Mouse (Mus musculus): Measurements from ENCODE around the gene E430018J23Rik.
"Not testable (repeated sequence)": the region's sequence is repeated elsewhere in the genome, so short reads cannot be mapped to it uniquely, and the experiment has no call there.

Gene E430018J23Rik

GRCm38 (mm10) chr7:127393157-127393943 lies at the start of gene E430018J23Rik:
Gene E430018J23Rik, minus strand, starts transcription at chr7:127393629.
- DNase-seq (ENCODE audit: low spot score): peak; percentile 96

- peak; percentile 61 for DNase-seq (ENCODE audit: low spot score)
Measured at GRCm38 (mm10) chr7:127437724-127438123, 44.3 kb upstream of the E430018J23Rik start.

GRCm38 (mm10) chr7:127435206-127435605 lies 41.8 kb upstream of the E430018J23Rik start:
- no peak for DNase-seq (ENCODE audit: low spot score)

- no peak for DNase-seq (ENCODE audit: low spot score)
Measured at GRCm38 (mm10) chr7:127426354-127426753, 32.9 kb upstream of the E430018J23Rik start.

GRCm38 (mm10) chr7:127425911-127426310 lies 32.5 kb upstream of the E430018J23Rik start:
- no peak for DNase-seq (ENCODE audit: low spot score)

GRCm38 (mm10) chr7:127425291-127425690 lies 31.9 kb upstream of the E430018J23Rik start:
- DNase-seq (ENCODE audit: low spot score): no peak

- DNase-seq (ENCODE audit: low spot score): no peak
Measured at GRCm38 (mm10) chr7:127422247-127422646, 28.8 kb upstream of the E430018J23Rik start.

GRCm38 (mm10) chr7:127421388-127422191 lies 28.2 kb upstream of the E430018J23Rik start, which contains the start of gene Zfp688:
Gene Zfp688, minus strand, starts transcription at chr7:127422068.
- DNase-seq (ENCODE audit: low spot score): peak; percentile 97

- no peak for DNase-seq (ENCODE audit: low spot score)
Measured at GRCm38 (mm10) chr7:127411418-127411817, 18.0 kb upstream of the E430018J23Rik start.

GRCm38 (mm10) chr7:127406002-127406987 lies 12.9 kb upstream of the E430018J23Rik start, which contains the start of gene Zfp764:
Gene Zfp764, minus strand, starts transcription at chr7:127406822.
- DNase-seq (ENCODE audit: low spot score): peak; percentile 91

- not testable (repeated sequence) for DNase-seq (ENCODE audit: low spot score)
Measured at GRCm38 (mm10) chr7:127404101-127404500, 10.7 kb upstream of the E430018J23Rik start.

- DNase-seq (ENCODE audit: low spot score): no peak
Measured at GRCm38 (mm10) chr7:127402980-127403379, 9.6 kb upstream of the E430018J23Rik start.

GRCm38 (mm10) chr7:127400355-127400754 lies 6.9 kb upstream of the E430018J23Rik start:
- DNase-seq (ENCODE audit: low spot score): no peak

- no peak for DNase-seq (ENCODE audit: low spot score)
Measured at GRCm38 (mm10) chr7:127393944-127394333, 510 bp upstream of the E430018J23Rik start.

- DNase-seq (ENCODE audit: low spot score): no peak
Measured at GRCm38 (mm10) chr7:127392251-127392824, 1.1 kb downstream of the E430018J23Rik start.

- DNase-seq (ENCODE audit: low spot score): no peak
Measured at GRCm38 (mm10) chr7:127391538-127391937, 1.9 kb downstream of the E430018J23Rik start.

GRCm38 (mm10) chr7:127390306-127390705 lies 3.1 kb downstream of the E430018J23Rik start:
- no peak for DNase-seq (ENCODE audit: low spot score)

- not testable (repeated sequence) for DNase-seq (ENCODE audit: low spot score)
Measured at GRCm38 (mm10) chr7:127388201-127388600, 5.2 kb downstream of the E430018J23Rik start.

- peak; percentile 93 for DNase-seq (ENCODE audit: low spot score)
Measured at GRCm38 (mm10) chr7:127386641-127387392, 6.6 kb downstream of the E430018J23Rik start, which contains the start of gene 9130019O22Rik. Gene 9130019O22Rik, minus strand, starts transcription at chr7:127387166.

GRCm38 (mm10) chr7:127385560-127385959 lies 7.9 kb downstream of the E430018J23Rik start:
- not testable (repeated sequence) for DNase-seq (ENCODE audit: low spot score)
